Comparison of ENCODE assay signal across 8 mouse cellular contexts in the genomic region with DNA sequence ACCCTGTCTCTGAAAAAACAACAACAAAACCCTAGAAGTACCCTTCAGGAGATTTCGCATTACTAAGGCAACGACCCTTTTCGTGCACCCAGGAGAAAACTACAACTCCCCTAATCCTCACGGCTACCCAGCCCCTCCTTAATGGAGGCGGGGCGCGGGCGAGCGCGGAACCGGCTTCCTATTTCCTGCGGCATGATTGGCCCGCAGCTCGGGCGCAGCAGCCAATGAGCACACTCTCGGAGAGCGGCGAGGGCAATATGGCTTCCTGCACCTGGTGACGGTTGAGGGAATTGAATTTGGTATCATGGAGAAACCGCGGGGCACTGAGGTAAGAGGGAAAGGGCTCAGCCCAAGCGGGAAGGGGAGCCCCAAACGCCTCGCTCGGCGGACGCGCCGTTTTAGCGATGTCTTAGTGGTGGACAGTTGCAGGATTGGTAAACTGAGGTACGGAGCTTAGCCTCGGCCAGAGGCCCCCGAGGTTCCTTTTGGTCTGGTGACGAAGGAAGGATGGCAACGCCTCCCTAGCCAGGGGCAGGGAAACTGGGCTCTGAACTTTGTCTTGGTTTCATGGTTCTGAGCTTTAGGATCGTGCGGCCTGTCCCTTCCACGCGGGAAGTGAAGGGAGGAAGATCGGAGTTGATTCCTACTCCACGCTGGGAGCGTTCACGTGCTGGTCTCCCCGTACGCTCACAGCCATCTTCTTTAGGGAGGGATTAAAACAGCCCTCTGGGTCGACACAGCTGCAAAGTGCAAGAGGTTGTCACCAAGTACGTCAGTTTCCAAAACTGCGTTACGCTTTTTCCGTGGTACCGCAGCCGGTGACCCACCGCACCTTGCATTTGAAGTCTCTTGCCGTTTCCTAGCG. TPM values are rescaled to one million over a fixed set of nuclear protein-coding genes. Genes with fewer than 3 reads are reported as not detected.
DNase-seq lines count a peak whose midpoint lies in the region; ATAC-seq lines count a peak whose summit lies in the region.

A gene (plus strand): TSS at position 193 of the 865 bp plus-strand sequence.

- peak within 1 kb of the TSS; percentile 78 for H3K4me2 ChIP-seq in kidney, embryonic 15.5 days

- H3K9ac ChIP-seq in kidney, embryonic 15.5 days = peak within 1 kb of the TSS; percentile 68

- H3K9me3 ChIP-seq in heart, embryonic 10.5 days = no peaks in the 10 kb centered on the region
- H3K9me3 ChIP-seq in kidney, embryonic 15.5 days (replicated peaks) = no peaks in the 10 kb centered on the region

- DNase-seq in B cell, adult 2 months = peak; percentile 91
- DNase-seq in brain, adult 2 months (ENCODE audit: low read depth, low spot score) = peak; percentile 95
- peak; percentile 98 for DNase-seq in heart, embryonic 10.5 days (ENCODE audit: low spot score)
- peak; percentile 93 for DNase-seq in liver
- DNase-seq in spleen, postnatal 4 days (ENCODE audit: low spot score in 2 of 2) = peak; percentile 90 to 95

- 1% methylated on average over 55 of the region's 55 CpGs for WGBS in heart, embryonic 10.5 days
- under 1% methylated on average over 55 of the region's 55 CpGs for WGBS in kidney, embryonic 15.5 days

- H3K4me1 ChIP-seq in heart, embryonic 10.5 days = peaks cover 5% of the 10 kb centered on the region
- peaks cover 8% of the 10 kb centered on the region for H3K4me1 ChIP-seq in kidney, embryonic 15.5 days

- ATAC-seq in erythroblast, adult 5-6 weeks (replicated peaks; ENCODE audit: low FRiP score, poor library complexity, severe bottlenecking) = peak; percentile 99
- peak; percentile 98 for ATAC-seq in kidney, embryonic 15.5 days (replicated peaks; ENCODE audit: low FRiP score)
- peak; percentile 98 for ATAC-seq in monocyte, adult 5-6 weeks (replicated peaks; ENCODE audit: insufficient number of reproducible peaks, low FRiP score, low TSS enrichment, poor library complexity, severe bottlenecking)

- H3K27ac ChIP-seq in heart, embryonic 10.5 days = peak within 1 kb of the TSS; percentile 88
- H3K27ac ChIP-seq in kidney, embryonic 15.5 days = no peak within 1 kb of the TSS; the same call in 1 of the 2 replicates

- H3K27me3 ChIP-seq in heart, embryonic 10.5 days (ENCODE audit: insufficient read depth, poor library complexity, severe bottlenecking) = no peaks in the 10 kb centered on the region
- no peaks in the 10 kb centered on the region for H3K27me3 ChIP-seq in kidney, embryonic 15.5 days

- H3K36me3 ChIP-seq in heart, embryonic 10.5 days = peaks cover 22% of the 10 kb centered on the region
- peaks cover 22% of the 10 kb centered on the region for H3K36me3 ChIP-seq in kidney, embryonic 15.5 days

- H3K4me3 ChIP-seq in heart, embryonic 10.5 days = peak within 1 kb of the TSS; percentile 93
- H3K4me3 ChIP-seq in kidney, embryonic 15.5 days (replicated peaks) = peak within 1 kb of the TSS; percentile 60

RNA-seq across cellular contexts. Expression of the gene that starts here (rescaled TPM):
- total RNA-seq in erythroblast, adult 5-6 weeks (2015; ENCODE audit: low replicate concordance) = 0.96 and 5.2 TPM in 2 replicates
- total RNA-seq in erythroblast, adult 5-6 weeks (2017; ENCODE audit: low replicate concordance) = 4.5 and 9.8 TPM in 2 replicates
- 28.0 and 31.3 TPM in 2 replicates for polyA plus RNA-seq in heart, embryonic 10.5 days (2016; fragmentation: Nextera tagmentation; extraction: Ambion mirVana)
- 23.1 and 26.3 TPM in 2 replicates for polyA plus RNA-seq in kidney, embryonic 15.5 days (2015; fragmentation: Nextera tagmentation; extraction: Ambion mirVana)
- total RNA-seq in monocyte, adult 5-6 weeks (2017) = 13.0 to 31.2 TPM (median 13.7 TPM) in 3 replicates
